Mouse (Mus musculus): ENCODE measurements around the gene Lum. TPM values are rescaled to one million over a fixed set of nuclear protein-coding genes. Genes with fewer than 3 reads are reported as not detected.

The Lum gene
- total and polyA plus RNA-seq, 2 experiments from 2014 or later = 5.3 to 13.4 TPM

- Histone ChIP-seq H3K4me3 (ENCODE audit: low read length) (no peak overlapping the region), H3K4me1 (ENCODE audit: insufficient read depth, low read length) (no peaks in the 10 kb centered on the region), H3K27ac (no peak overlapping the region), H3K9me3 (ENCODE audit: low read length) (no peaks in the 10 kb centered on the region), H3K36me3 (ENCODE audit: insufficient read depth, low read length) (no peaks in the 10 kb centered on the region), H3K9ac (replicated peaks; ENCODE audit: low read length) (no peak overlapping the region), H3K27me3 (ENCODE audit: insufficient read depth, low read length) (no peaks in the 10 kb centered on the region), H3K4me2 (ENCODE audit: low read depth, low read length) (no peak overlapping the region)
- ATAC-seq = no peak
- 79% methylated on average over 1 of the region's 1 CpGs for WGBS
- DNase-seq (ENCODE audit: low spot score) = no peak
- TF ChIP-seq CTCF (IDR thresholded peaks at IDR 0.05; ENCODE audit: low read depth) = no peak
Measured at GRCm38 (mm10) chr10:97595680-97596079, 30.8 kb downstream of the Lum start.

GRCm38 (mm10) chr10:97601744-97602143 is 36.8 kb downstream of the Lum start:
- Histone ChIP-seq H3K27ac (no peak overlapping the region), H3K9me3 (ENCODE audit: low read length) (no peaks in the 10 kb centered on the region), H3K36me3 (ENCODE audit: insufficient read depth, low read length) (no peaks in the 10 kb centered on the region), H3K27me3 (ENCODE audit: insufficient read depth, low read length) (no peaks in the 10 kb centered on the region), H3K4me3 (ENCODE audit: low read length) (no peak overlapping the region), H3K4me1 (ENCODE audit: insufficient read depth, low read length) (no peaks in the 10 kb centered on the region), H3K4me2 (ENCODE audit: low read depth, low read length) (no peak overlapping the region), H3K9ac (replicated peaks; ENCODE audit: low read length) (no peak overlapping the region)
- no peak for TF ChIP-seq CTCF (IDR thresholded peaks at IDR 0.05; ENCODE audit: low read depth)
- no peak for ATAC-seq
- 80% methylated on average over 4 of the region's 4 CpGs for WGBS
- DNase-seq (ENCODE audit: low spot score) = no peak

GRCm38 (mm10) chr10:97603256-97603655 is 38.3 kb downstream of the Lum start:
- ATAC-seq (no peak), DNase-seq (ENCODE audit: low spot score) (no peak)
- no peak for TF ChIP-seq CTCF (IDR thresholded peaks at IDR 0.05; ENCODE audit: low read depth)
- Histone ChIP-seq H3K9ac (replicated peaks; ENCODE audit: low read length) (no peak overlapping the region), H3K36me3 (ENCODE audit: insufficient read depth, low read length) (no peaks in the 10 kb centered on the region), H3K27me3 (ENCODE audit: insufficient read depth, low read length) (no peaks in the 10 kb centered on the region), H3K4me3 (ENCODE audit: low read length) (no peak overlapping the region), H3K4me1 (ENCODE audit: insufficient read depth, low read length) (no peaks in the 10 kb centered on the region), H3K9me3 (ENCODE audit: low read length) (no peaks in the 10 kb centered on the region), H3K4me2 (ENCODE audit: low read depth, low read length) (no peak overlapping the region), H3K27ac (no peak overlapping the region)

GRCm38 (mm10) chr10:97606579-97606978 is 41.7 kb downstream of the Lum start, which contains the start of gene Kera:
Gene Kera (plus strand): TSS chr10:97606879.
- Histone ChIP-seq H3K27me3 (ENCODE audit: insufficient read depth, low read length) (no peaks in the 10 kb centered on the region), H3K4me2 (ENCODE audit: low read depth, low read length) (no peak within 1 kb of the TSS), H3K27ac (no peak within 1 kb of the TSS), H3K4me1 (ENCODE audit: insufficient read depth, low read length) (no peaks in the 10 kb centered on the region), H3K9me3 (ENCODE audit: low read length) (no peaks in the 10 kb centered on the region), H3K4me3 (ENCODE audit: low read length) (no peak within 1 kb of the TSS), H3K9ac (replicated peaks; ENCODE audit: low read length) (no peak within 1 kb of the TSS), H3K36me3 (ENCODE audit: insufficient read depth, low read length) (no peaks in the 10 kb centered on the region)
- TF ChIP-seq CTCF (IDR thresholded peaks at IDR 0.05; ENCODE audit: low read depth) = no peak
- no peak for ATAC-seq
- no peak for DNase-seq (ENCODE audit: low spot score)
- 82% methylated on average over 2 of the region's 2 CpGs for WGBS

Other genes with a start within 250 kb of the Lum start
- 46.8 and 47.8 TPM in 2 replicates for gene Dcn, start 85.5 kb upstream of the Lum start, total RNA-seq (2014; rRNA removed)
- 73.9 and 76.2 TPM in 2 replicates for gene Dcn, start 85.5 kb upstream of the Lum start, polyA plus RNA-seq (2015; fragmentation: Nextera tagmentation; extraction: Ambion mirVana)
- 0.05 TPM in 1 of 2 replicates, not detected in the other for gene Kera, start 41.8 kb downstream of the Lum start, total RNA-seq (2014; rRNA removed)
- gene Kera, start 41.8 kb downstream of the Lum start, polyA plus RNA-seq (2015; fragmentation: Nextera tagmentation; extraction: Ambion mirVana) = not detected in 2 replicates
- gene Epyc, start 78.9 kb downstream of the Lum start, total RNA-seq (2014; rRNA removed) = 0.16 TPM in 1 of 2 replicates, not detected in the other
- gene Epyc, start 78.9 kb downstream of the Lum start, polyA plus RNA-seq (2015; fragmentation: Nextera tagmentation; extraction: Ambion mirVana) = 0.25 and 0.33 TPM in 2 replicates
- not detected in 2 replicates for gene Ccer1, start 127.9 kb downstream of the Lum start, total RNA-seq (2014; rRNA removed)
- gene Ccer1, start 127.9 kb downstream of the Lum start, polyA plus RNA-seq (2015; fragmentation: Nextera tagmentation; extraction: Ambion mirVana) = not detected in 2 replicates
- gene C030005K15Rik, start 161.6 kb downstream of the Lum start, total RNA-seq (2014; rRNA removed) = not detected in 2 replicates
- not detected in 2 replicates for gene C030005K15Rik, start 161.6 kb downstream of the Lum start, polyA plus RNA-seq (2015; fragmentation: Nextera tagmentation; extraction: Ambion mirVana)